Mouse (Mus musculus) fat pad, adult 2 months (tissue): ENCODE measurements at regions not wholly inside any gene's neighbourhood (a gene's known extent, or its start where the extent isn't known, plus 50 kb on each side); places are given as distances from the start of the nearest gene placed in this dataset.

Source experiments
- DNase-seq: peaks from one replicate; pipeline ENCODE4 v3.0.0-alpha.2; 2011; ENCODE audit warnings: low read depth, low spot score; ENCODE audit errors: extremely low read depth

GRCm38 (mm10) chr9:112014796-112015195 lies 220.9 kb downstream of the Arpp21 start:
- no peak for DNase-seq

- DNase-seq = no peak
These were observed 241.3 kb downstream of the Arpp21 start for GRCm38 (mm10) chr9:111994401-111994800.

- no peak for DNase-seq
These were observed 241.9 kb downstream of the Arpp21 start for GRCm38 (mm10) chr9:111993844-111994243.

GRCm38 (mm10) chr9:111990060-111990459 lies 245.7 kb downstream of the Arpp21 start:
- no peak for DNase-seq

GRCm38 (mm10) chr9:111963405-111964037 lies 272.2 kb downstream of the Arpp21 start:
- DNase-seq = no peak

- DNase-seq = no peak
These were observed 267.7 kb upstream of the Stac start for GRCm38 (mm10) chr9:111957799-111958198.

GRCm38 (mm10) chr9:111939271-111940067 lies 249.3 kb upstream of the Stac start:
- DNase-seq = no peak

GRCm38 (mm10) chr9:111932455-111932854 lies 242.3 kb upstream of the Stac start:
- no peak for DNase-seq

GRCm38 (mm10) chr9:111918275-111918940 lies 228.3 kb upstream of the Stac start:
- DNase-seq = no peak

- no peak for DNase-seq
These were observed 226.8 kb upstream of the Stac start for GRCm38 (mm10) chr9:111916684-111917535.

GRCm38 (mm10) chr9:111908806-111909205 lies 218.7 kb upstream of the Stac start:
- no peak for DNase-seq

GRCm38 (mm10) chr9:111900196-111900595 lies 210.0 kb upstream of the Stac start:
- no peak for DNase-seq

- DNase-seq = no peak
These were observed 207.5 kb upstream of the Stac start for GRCm38 (mm10) chr9:111897626-111898025.

- DNase-seq = no peak
These were observed 189.6 kb upstream of the Stac start for GRCm38 (mm10) chr9:111879710-111880109.

- no peak for DNase-seq
These were observed 186.7 kb upstream of the Stac start for GRCm38 (mm10) chr9:111876846-111877245.

- no peak for DNase-seq
These were observed 180.3 kb upstream of the Stac start for GRCm38 (mm10) chr9:111870466-111870865.

GRCm38 (mm10) chr9:111869801-111870382 lies 179.7 kb upstream of the Stac start:
- no peak for DNase-seq

- DNase-seq = no peak
These were observed 167.9 kb upstream of the Stac start for GRCm38 (mm10) chr9:111858051-111858450.

GRCm38 (mm10) chr9:111854976-111855375 lies 164.8 kb upstream of the Stac start:
- no peak for DNase-seq

GRCm38 (mm10) chr9:111846366-111846765 lies 156.2 kb upstream of the Stac start:
- no peak for DNase-seq

GRCm38 (mm10) chr9:111841151-111841550 lies 151.0 kb upstream of the Stac start:
- DNase-seq = no peak
